Mouse (Mus musculus) urinary bladder, postnatal 25 days (tissue): Measurements from ENCODE around the gene Olfr1395.

Experiments
- DNase-seq: peaks from one replicate; pipeline ENCODE4 v3.0.0; 2022; ENCODE audit warnings: low spot score

Olfr1395 gene

GRCm38 (mm10) chr11:49141974-49142373, at the start of gene Olfr1395:
Gene Olfr1395 (plus strand): TSS chr11:49142274.
- no peak for DNase-seq

- no peak for DNase-seq
These were observed 49.3 kb upstream of the Olfr1395 start for GRCm38 (mm10) chr11:49092786-49093185.

GRCm38 (mm10) chr11:49093861-49094660, 48.0 kb upstream of the Olfr1395 start:
- DNase-seq = no peak

- no peak for DNase-seq
These were observed 46.7 kb upstream of the Olfr1395 start for GRCm38 (mm10) chr11:49095367-49095766.

- DNase-seq = no peak
These were observed 41.7 kb upstream of the Olfr1395 start for GRCm38 (mm10) chr11:49100409-49100808.

- no peak for DNase-seq
These were observed 40.6 kb upstream of the Olfr1395 start for GRCm38 (mm10) chr11:49101500-49101899.

- DNase-seq = peak; percentile 95
These were observed 38.9 kb upstream of the Olfr1395 start for GRCm38 (mm10) chr11:49103047-49103693.

- no peak for DNase-seq
These were observed 36.3 kb upstream of the Olfr1395 start for GRCm38 (mm10) chr11:49105752-49106151.

- DNase-seq = no peak
These were observed 34.2 kb upstream of the Olfr1395 start for GRCm38 (mm10) chr11:49107650-49108537.

GRCm38 (mm10) chr11:49108833-49109232, 33.2 kb upstream of the Olfr1395 start:
- no peak for DNase-seq

- no peak for DNase-seq
These were observed 31.1 kb upstream of the Olfr1395 start for GRCm38 (mm10) chr11:49111000-49111399.

- DNase-seq = no peak
These were observed 29.4 kb upstream of the Olfr1395 start for GRCm38 (mm10) chr11:49112624-49113219.

GRCm38 (mm10) chr11:49114158-49114557, 27.9 kb upstream of the Olfr1395 start:
- DNase-seq = no peak

GRCm38 (mm10) chr11:49114774-49115173, 27.3 kb upstream of the Olfr1395 start, which contains the start of gene Olfr1396:
Gene Olfr1396 (minus strand): TSS chr11:49114874.
- no peak for DNase-seq

GRCm38 (mm10) chr11:49119635-49120034, 22.4 kb upstream of the Olfr1395 start:
- no peak for DNase-seq

GRCm38 (mm10) chr11:49124169-49124568, 17.9 kb upstream of the Olfr1395 start:
- DNase-seq = no peak

- DNase-seq = no peak
These were observed 12.0 kb downstream of the Olfr1395 start, which contains the start of gene Olfr1394 for GRCm38 (mm10) chr11:49154077-49154476. Gene Olfr1394 (plus strand): TSS chr11:49154377.

- DNase-seq = no peak
These were observed 15.0 kb downstream of the Olfr1395 start for GRCm38 (mm10) chr11:49156821-49157814.

- DNase-seq = no peak
These were observed 27.0 kb downstream of the Olfr1395 start for GRCm38 (mm10) chr11:49168839-49169611.

- DNase-seq = no peak
These were observed 28.5 kb downstream of the Olfr1395 start for GRCm38 (mm10) chr11:49170576-49170975.
